Mouse (Mus musculus) MEL-GATA-1-ER (cell line): ENCODE measurements around the gene Robo1.
"Not testable (repeated sequence)": the region's sequence is repeated elsewhere in the genome, so short reads cannot be mapped to it uniquely, and the experiment has no call there.

Experiments used
- DNase-seq: peaks from one replicate; pipeline ENCODE4 v3.0.0-alpha.2; 2012; ENCODE audit warnings: low read depth; ENCODE audit errors: extremely low read depth

Robo1 gene

GRCm38 (mm10) chr16:72444428-72445135 lies 136.5 kb downstream of the Robo1 start:
- no peak for DNase-seq

GRCm38 (mm10) chr16:72458155-72458554 lies 150.0 kb downstream of the Robo1 start:
- no peak for DNase-seq

DNA sequence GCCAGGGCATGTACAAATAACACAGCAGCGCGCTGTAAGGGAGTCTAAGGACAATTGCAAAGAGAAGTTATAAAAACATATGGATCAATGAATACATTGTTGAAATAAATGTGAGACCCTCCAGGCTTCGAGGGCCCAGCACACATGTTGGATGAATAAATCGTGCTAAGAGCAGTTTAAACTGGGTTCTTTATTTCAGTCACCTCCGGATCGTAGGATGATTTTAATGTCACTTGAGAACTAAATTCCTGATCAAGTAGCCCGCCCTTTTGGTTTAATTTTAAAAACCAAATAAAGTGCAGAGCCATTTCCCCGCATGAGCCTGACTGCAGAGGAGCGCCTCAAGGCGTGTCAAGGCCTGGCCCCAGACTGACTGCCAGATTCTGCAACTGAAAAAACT lies 150.5 kb downstream of the Robo1 start:
- DNase-seq, result no peak

DNA sequence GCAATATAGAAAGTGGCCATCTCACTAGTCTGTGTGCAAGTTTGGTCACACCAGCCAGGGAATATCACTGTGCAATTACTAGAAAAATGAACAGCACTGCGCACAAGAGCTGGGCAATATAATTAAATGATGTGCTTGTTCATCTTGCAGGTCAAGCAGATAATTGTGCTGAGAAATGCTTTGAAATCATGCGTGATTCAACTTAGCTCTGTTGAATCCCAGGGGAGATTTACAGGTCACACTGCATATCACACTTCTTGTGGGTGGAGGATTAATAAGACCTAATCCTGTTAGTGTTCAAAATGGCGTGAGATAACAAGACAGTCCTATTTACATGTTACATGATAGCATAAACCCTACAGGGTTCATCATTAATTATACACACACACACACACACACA lies 157.6 kb downstream of the Robo1 start:
- DNase-seq, result no peak

GRCm38 (mm10) chr16:72470037-72470673 lies 162.0 kb downstream of the Robo1 start:
- no peak for DNase-seq

GRCm38 (mm10) chr16:72510716-72511199 lies 202.7 kb downstream of the Robo1 start:
- no peak for DNase-seq

DNA sequence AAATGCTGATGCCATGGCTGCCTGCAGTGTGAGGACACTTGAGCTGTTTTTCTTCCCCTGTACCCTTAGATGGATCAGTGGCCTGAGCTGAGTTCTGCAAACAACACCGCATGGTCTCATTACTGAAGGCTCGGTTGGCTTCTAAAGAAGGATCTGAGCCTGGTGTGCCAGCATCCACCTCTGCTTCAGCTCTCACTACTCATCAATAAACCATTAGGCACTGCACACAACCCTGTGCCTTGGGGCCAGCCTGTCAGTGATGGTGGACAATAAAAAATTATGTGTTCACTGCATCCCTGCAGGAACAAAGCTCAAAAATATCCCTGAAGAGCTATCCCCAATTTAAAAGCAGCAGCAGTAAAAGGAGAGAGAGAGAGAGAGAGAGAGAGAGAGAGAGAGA lies 223.2 kb downstream of the Robo1 start:
- DNase-seq, result no peak

DNA sequence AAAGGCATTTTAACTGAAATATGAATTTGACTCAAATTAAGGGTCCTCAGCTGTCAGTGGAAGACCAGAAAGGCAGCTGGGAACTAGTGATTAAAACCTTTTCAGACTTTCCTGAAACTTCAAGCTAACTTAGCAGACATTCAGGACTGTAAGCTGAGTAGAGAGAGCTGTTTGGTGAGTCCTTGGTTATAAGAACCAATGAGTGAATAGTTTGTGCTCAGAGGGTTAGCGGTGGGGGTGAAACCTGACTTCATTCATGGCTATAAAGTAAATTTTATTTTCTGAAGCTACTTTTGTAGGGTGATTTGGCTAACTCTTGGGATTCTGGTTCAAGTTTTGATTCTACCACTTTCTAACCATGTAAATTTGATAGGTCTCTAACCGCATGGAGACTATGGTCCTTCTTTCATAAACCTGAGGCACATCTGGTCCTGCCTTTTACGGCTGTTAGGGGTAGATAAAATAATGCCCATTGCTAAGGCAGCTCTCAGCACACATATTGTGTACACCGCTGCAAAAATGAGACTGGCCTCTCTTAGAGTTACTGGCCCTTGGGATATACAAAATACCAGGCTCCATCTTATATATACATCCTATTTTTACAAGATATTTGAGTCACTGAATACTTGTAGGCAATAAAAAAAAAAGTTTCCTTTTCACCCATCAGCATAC lies 225.9 kb downstream of the Robo1 start:
- DNase-seq, result no peak

DNA sequence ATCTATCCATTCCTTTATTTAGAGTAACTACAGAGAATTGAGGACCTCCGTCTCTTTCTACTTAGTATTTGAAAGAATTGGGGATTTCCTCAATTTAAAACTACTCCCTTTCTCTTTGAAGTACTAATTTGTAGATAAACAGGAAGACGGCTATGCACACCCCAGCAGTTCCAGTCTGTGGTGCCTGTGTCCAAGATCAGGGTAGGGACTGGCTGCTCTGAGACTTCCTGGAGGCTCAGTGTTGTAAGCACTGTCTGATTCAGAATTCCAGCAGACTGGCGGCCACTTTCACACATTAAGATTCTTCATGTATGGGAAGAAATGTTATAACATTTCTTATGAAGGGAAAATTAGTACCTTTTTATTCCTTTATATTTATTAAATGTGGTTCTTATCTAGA lies 230.1 kb downstream of the Robo1 start:
- no peak for DNase-seq

GRCm38 (mm10) chr16:72543928-72544327 lies 235.8 kb downstream of the Robo1 start:
- no peak for DNase-seq

GRCm38 (mm10) chr16:72544950-72545349 lies 236.8 kb downstream of the Robo1 start:
- no peak for DNase-seq

- DNase-seq, result no peak
These were observed 243.7 kb downstream of the Robo1 start for GRCm38 (mm10) chr16:72551672-72552243.

DNA sequence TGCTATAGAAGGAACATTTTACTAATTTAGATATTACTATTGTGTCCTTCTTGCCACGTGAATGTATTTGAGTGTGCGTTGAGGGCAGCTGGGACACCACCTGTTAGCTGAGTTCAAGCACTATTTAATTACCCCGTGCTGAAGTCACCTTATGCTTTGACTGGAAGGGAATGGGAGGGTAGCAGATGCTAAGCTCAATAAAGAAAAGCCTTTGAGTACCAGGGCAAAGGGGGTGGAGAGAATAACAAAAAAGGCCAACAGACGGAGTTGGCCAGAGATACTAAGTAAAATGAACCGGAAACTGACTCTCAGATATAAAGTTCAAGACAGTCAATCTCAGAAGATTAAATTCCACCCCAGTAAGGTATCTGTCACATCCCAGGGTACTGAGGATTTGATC lies 245.6 kb downstream of the Robo1 start:
- no peak for DNase-seq

GRCm38 (mm10) chr16:72562149-72562548 lies 254.0 kb downstream of the Robo1 start:
- DNase-seq, result not testable (repeated sequence)

- DNase-seq, result no peak
These were observed 255.3 kb downstream of the Robo1 start for GRCm38 (mm10) chr16:72563196-72563963.

DNA sequence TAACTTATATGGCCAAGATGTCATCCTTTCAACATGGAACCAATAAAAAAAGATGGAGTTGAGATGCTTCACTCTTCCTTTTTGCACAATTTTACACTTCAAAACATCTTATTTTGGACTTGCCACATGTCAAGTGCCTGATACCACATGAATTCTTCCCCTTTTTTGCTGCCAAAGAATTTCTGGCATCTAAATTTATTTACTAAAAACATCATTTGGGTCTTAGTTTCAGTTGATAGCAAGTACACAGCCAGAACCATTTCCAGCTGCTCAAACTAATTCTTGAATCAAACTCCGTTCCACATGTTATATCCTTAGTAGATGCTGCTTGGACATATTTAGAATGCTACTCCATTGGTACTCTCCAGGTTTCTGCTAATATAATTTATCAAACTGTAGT lies 267.1 kb downstream of the Robo1 start:
- no peak for DNase-seq

- no peak for DNase-seq
These were observed 268.9 kb downstream of the Robo1 start for GRCm38 (mm10) chr16:72576956-72577355.

- no peak for DNase-seq
These were observed 276.5 kb downstream of the Robo1 start for GRCm38 (mm10) chr16:72584454-72585159.

DNA sequence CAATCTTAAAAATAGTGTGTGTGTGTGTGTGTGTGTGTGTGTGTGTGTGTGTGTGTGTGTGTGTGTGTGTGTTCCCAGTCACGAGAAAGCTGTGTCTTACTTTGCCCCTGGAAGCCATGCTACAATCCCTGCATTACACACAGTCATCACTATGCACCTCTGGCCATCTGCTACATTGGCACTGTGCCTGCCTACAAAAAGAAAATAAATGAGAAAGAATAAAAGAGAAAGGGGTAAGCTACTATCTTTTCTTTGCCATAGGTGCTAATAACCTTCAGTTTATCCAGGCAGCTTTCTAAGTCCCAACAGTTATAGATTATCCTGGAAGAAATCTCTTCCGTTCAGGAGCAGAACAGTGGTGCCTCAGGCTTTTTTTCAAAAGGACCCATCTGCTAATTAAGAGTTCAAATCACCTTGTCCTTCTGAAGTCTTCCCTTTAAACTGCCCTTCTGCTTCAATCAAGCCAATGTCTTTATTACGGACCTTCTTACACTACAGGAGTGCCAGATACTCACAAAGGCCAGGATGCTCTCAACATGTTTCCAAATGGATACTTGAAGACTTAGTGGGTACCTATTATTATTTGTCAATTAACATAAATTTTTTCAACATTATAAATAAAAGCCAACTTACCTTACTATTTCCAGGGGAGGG lies 277.2 kb downstream of the Robo1 start:
- DNase-seq, result no peak

DNA sequence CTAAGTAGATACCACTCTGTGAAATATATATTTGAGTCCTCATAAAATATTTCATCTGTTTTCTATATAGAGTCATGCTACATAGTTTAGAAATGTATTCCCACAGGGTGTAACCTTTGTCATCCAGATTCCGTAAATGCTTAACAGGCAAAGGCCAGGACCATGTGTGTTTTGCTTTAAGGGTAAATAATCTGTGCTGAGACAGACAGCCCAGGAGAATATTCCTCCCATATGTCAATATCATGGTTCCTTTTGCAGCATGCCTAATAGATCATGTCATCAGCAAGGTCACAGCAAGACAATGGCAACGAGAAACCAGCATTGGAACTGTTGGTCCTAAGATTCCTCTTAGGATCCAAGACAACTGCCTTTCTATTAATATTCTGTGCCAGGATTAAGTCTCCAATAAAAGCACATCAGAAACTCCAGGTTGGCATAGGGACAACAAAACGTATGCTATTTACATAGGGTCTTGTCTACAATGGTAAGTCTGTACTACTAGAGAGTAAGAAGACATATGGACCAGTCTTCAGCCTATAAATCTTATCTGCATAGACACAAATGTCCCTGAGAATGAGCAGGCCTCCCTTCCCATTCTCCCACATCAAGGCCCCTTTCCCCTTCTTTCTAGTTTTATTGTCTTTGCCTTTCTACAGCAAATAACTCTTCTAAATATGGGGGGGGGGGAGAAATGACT lies 279.4 kb downstream of the Robo1 start:
- DNase-seq, result no peak
